Mouse (Mus musculus) stomach, postnatal 0 days (tissue): Measurements from ENCODE around the gene 1810062G17Rik.

Experiments
- CTCF ChIP-seq: IDR thresholded peaks from 2 replicates; pipeline ENCODE4 v1.5.1; 2016; ENCODE audit warnings: antibody characterized with exemption, low read depth, mild to moderate bottlenecking, moderate library complexity
- EP300 ChIP-seq: optimal IDR thresholded peaks from 2 replicates; pipeline ENCODE3; 2016; ENCODE audit warnings: antibody characterized with exemption

DNA sequence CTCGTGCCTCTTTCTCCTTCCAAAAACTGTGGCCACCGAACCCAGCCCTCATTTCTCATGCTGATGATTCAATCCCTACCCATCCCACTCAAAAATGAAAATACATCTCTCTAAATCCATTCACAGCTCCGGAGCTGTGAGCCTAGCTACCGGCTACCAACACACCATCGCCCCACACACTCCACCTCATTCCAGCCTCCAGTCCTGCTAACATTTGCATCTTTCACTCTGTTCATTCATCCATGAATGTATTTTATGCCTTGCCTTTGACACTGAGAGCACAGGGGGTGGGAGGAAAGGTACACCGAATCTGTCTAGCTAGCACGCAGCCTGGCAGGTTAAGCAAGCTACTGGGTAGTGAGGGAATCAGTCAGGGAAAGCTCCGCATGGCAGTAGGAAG is 3.0 kb downstream of the 1810062G17Rik start:
- TF ChIP-seq CTCF = no peak
- TF ChIP-seq EP300 = no peak
